Mouse (Mus musculus): Measurements from ENCODE around the gene Ssxb3. TPM values are rescaled to one million over a fixed set of nuclear protein-coding genes. Genes with fewer than 3 reads are reported as not detected.

Gene Ssxb3
- not detected for total RNA-seq (2023)

DNA sequence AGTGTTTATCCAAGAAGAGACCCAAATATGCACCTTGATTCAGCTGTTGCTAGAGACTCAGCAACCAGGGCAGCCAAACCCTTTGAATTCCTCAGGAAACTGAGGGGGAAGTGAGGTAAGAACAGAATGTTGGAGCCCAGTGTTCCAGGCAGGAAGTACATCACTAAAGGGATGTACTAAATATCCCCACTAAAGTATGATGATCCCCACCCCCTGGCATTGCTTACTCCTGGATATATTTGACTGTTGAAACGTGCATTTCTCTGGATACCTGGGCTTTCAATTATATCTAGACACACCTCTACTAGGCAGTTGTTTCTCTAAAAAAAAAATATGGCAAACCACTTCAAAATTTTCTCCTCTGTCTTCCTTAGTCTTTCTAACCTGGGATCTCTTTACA, at the start of gene Ssxb3:
Ssxb3 (minus strand) TSS at position 101 of the 400 bp plus-strand sequence.

DNA sequence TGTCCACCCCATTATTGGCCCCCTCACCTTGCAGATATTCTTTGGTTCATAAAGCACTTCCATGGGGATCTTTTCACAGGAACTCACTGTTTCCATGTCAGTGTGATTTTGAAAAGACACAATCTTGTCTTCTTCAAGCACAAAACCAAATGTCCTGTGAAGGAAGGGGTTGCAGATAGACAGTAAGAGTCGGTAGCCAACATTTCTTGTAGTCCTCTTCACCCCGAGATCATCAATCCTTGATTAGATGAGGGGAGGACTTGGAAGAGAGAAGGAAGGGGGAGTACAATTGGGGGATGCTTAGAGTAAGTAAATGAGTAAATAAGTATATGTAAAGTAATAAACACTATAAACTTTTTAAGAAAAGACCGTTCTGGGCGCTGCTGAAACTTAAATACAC, 43.5 kb downstream of the Ssxb3 start, which contains the start of gene Ssxb6:
Ssxb6 (minus strand) TSS at position 101 of the 400 bp plus-strand sequence.

Other genes with a start within 250 kb of the Ssxb3 start
- not detected for gene Ssxb9, start 224.8 kb downstream of the Ssxb3 start, total RNA-seq (2023)
- gene Ssxb1, start 178.5 kb downstream of the Ssxb3 start, total RNA-seq (2023): not detected
- gene Ssxb2, start 130.1 kb downstream of the Ssxb3 start, total RNA-seq (2023): not detected
- gene Gm14459, start 66.9 kb downstream of the Ssxb3 start, total RNA-seq (2023): not detected
- gene Ssxb6, start 43.6 kb downstream of the Ssxb3 start, total RNA-seq (2023): not detected
- gene Ssxb8, start 99.0 kb upstream of the Ssxb3 start, total RNA-seq (2023): not detected
- not detected for gene Ssx9, start 156.6 kb upstream of the Ssxb3 start, total RNA-seq (2023)
- gene Ssxb5, start 211.9 kb upstream of the Ssxb3 start, total RNA-seq (2023): not detected